Mouse (Mus musculus) bone marrow macrophage, adult 2 months (primary cell): ENCODE data around the gene Ntm.

Experiments
- CTCF ChIP-seq: IDR thresholded peaks from 2 replicates; pipeline ENCODE4 v1.5.1; 2012; ENCODE audit warnings: low read depth, mild to moderate bottlenecking, low read length, moderate library complexity
- POLR2A ChIP-seq: IDR thresholded peaks from 2 replicates; pipeline ENCODE4 v1.6.1; 2012; ENCODE audit warnings: mild to moderate bottlenecking, low read depth, low read length, borderline replicate concordance

DNA sequence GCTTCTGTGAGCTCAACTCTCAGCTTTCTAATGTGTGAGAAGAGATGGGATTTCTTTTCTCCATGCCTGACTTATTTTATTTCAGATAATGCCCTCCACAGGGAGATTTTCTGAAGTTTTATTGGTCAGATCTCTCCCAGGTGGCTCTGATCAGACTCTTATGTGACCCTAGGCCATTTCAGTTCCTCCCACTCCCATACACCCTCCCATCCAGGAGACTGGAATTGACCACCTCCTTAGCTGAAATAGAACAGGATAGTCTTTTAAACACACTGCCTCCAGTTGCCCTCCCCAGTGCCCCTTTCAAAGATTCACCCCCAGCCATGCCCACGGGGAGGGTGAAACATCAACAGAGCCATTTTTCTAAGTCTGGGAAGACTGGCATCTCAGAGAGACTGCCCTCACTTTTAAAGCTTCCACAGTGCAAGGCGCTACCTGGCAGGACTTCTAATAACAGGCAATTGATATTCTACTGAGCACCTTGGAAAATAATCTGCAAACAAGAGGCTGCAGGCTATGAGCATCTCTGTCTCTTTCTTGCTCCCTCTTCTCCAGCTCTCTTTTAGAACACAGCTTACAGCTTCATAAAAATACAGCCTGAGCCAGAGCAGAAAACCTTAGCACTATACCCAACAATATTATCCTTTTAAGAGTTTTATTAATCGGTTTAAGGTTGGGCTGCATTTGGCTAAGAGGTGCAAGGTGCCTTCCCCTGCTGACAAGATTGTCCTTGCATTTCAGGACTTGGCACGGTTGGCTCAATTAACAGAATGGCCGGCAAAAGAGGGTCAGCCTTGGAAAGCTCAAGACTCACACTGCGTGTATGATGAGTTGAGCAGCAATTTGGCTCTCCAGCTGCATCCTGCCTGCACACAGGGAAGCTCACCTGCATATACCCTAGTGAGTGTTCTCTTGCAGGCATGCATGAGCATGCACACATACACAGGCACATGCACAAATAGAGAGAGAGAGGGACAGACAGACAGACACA lies 196.7 kb downstream of the Ntm start:
- no peak for TF ChIP-seq POLR2A
- no peak for TF ChIP-seq CTCF
